Mouse (Mus musculus) layer of hippocampus, postnatal 36 days (tissue): ENCODE measurements around the gene Hmga2. TPM values are rescaled to one million over a fixed set of nuclear protein-coding genes. Genes with fewer than 3 reads are reported as not detected.
"Not testable (repeated sequence)": the region's sequence is repeated elsewhere in the genome, so short reads cannot be mapped to it uniquely, and the experiment has no call there.

Experiments
- DNase-seq, 2 experiments: peaks; one replicate each; pipeline ENCODE4 v3.0.0; 2022
- total RNA-seq, 2 experiments: library from RNA; stranded (reverse); gene quantifications; 2 replicates each; pipeline ENCODE4 v1.2.3; 2021

Gene Hmga2
- total RNA-seq, 2 experiments from 2014 or later = 0.12 to 0.35 TPM

DNA sequence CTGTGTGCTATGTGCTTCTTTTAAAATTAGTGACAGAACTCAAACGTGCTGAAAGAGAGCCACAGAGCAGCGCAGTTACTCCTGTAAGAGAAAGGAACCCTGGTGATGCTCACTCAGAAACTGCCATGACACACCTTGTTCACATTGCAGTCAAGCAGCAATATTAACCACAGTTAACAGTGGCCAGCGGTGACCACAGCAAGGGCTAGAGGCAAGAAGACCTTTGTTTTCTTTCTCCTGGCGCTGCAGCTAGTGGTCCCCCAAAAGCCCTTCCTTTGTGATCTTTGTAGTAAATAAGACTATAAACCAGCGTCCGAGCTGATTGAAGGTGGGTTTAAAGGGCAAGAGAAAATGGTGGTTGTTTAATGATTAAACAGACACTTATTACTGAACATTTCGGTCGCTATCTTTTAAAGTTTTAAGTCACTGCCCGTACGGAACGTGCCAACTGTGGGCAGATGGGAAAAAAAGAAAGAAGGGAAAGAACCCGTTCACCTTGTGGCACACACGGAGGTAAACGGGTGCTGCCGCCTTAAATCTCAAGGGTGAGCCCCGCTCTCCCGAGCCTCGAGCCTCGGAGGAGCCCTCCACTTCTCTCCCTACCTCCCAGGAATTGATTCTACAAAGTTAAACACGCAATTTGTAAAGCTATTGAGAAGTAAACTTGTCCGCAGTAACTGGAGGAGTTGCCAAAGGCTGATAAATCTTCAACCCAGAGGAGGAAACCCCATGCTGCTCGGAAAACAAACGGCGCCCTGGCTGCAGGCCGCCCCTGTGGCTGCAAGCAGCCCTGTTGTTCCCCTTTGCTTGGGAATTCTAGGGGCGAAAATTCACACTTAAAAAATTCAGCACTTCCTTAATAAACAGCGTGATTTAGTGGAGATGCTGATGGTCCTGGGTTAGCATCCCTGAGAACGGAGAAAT is 85.1 kb downstream of the Hmga2 start:
- no peak for DNase-seq

DNA sequence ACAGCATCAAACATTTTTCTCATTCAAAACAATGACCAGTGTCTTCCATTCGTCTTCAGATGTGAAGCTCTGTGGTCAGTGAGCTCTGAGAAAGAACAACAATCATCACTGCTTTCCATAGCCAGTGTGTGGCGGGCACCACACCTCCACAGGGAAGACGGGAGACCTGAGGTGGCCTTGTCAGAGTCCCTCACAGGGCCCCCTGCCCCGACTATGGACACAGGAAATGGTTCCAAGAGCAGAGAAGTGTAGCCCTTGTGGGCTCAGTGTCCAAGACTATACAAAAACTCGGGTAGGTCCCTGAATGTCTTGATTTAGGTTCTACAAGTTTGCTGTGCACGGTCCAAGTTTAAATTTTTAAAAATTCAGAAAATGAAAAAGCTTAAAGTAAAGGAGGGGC is 86.6 kb downstream of the Hmga2 start:
- DNase-seq = no peak

DNA sequence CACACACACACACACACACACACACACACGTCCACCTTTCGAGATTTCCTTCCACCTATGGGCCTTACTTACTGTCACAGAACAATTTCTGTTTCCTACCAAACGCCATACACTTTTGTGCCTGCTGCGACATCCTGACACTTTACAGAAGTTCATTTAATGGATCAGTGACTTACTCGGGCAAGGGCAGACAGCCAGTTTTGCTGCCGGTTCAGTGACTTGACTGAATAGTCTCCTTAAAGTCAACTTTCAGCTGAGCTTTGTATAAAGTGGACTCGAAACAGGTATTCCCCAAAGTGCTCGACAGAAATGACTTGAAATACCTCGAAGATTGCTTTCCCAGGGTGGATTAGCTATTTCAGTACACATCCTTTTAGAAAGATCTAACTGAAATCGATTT is 87.3 kb downstream of the Hmga2 start:
- no peak for DNase-seq

DNA sequence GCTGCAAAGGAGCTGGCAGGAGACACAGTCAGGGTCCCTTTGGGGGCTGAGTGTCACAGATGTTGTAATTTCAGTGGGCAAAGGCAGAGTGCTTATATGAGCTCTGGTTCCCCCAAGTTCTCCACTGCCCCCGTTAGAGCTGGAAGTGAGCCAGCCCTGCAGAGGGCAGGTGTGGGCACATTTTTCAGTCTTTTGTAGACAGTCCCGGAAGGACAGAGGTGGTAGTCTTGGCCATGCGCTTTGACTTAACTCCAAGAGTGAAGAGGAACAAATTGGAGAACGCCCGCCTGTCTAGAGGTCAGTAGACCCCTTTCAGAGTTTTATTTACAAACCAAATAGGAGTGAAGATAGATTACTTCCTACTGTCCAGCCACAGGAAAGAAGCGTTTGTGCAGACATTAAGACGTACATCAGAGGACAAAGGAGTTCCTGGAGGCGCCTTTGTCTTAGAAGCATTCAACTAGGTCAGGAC is 87.8 kb downstream of the Hmga2 start:
- no peak for DNase-seq

DNA sequence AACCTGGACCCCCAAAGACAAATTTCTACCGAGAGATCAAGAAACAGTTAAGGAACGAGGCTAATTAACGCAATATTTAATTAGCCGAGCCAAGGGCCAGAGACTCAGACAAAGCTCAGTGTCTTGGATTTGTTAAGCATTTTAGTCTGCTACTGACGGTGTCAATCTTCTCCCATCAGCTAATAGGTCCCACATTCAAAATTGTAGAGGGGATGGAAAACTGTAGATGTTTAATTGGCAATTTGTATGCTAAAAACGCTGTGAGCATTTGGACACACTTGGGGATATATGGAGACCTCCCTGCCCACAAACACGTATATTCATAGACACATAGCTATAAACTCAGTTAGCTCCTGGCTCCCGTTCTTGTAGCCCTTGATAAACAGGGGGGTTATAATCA is 89.2 kb downstream of the Hmga2 start:
- no peak for DNase-seq

DNA sequence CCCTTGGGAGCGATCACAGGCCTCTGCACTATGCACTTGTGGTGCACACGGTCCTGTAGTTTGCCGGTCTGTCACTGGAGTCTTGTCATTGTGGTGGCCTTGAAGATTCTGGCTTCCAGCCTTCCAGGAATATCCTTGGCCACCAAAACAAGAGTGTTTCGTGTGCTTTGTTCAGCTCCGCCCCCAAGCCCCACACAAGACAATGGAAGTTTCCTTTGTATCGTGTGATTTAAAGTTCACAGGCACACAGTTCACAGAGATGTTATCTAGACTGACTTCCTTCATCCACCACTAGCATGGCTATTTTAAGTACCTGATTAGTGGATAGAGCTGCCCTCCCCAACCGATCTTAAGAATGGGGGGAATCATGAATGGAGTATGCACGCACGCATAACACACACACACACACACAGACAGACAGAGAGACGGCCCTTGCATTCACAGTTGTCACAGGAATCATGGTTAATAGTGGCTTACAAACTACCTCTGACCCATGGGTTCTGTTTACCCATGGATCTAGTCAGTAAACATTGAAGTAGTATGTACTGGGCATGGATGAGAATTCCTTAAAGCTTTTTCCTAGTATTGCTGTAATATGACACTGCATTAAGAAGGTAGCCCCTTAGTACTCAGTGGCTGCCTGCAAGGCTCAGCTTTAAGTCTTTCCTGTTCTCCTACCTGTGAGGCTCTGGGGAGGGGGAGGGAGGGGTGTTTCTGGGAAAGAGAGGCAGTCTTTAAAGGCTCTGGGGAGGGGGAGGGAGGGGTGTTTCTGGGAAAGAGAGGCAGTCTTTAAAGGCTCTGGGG is 91.3 kb downstream of the Hmga2 start:
- DNase-seq = no peak

DNA sequence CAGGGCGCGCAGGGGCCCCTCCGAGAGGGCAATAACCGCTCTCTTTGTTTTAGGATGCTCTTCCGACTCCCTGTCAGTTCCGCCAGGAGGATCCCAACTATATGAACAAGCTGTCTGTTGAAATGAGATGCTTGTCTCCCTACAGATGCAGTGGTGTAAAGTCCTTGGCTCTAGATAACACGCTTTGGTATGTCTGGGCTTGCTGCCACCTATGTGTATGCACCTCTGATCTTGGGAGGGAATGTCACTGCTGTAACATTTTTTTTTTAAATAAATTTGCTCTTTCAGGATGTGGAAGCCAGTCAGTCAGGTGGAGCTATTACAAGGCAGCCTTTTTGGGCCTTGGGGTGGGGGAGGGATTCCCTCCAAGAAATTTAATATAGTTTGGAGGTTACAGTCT is 92.2 kb downstream of the Hmga2 start:
- no peak for DNase-seq

DNA sequence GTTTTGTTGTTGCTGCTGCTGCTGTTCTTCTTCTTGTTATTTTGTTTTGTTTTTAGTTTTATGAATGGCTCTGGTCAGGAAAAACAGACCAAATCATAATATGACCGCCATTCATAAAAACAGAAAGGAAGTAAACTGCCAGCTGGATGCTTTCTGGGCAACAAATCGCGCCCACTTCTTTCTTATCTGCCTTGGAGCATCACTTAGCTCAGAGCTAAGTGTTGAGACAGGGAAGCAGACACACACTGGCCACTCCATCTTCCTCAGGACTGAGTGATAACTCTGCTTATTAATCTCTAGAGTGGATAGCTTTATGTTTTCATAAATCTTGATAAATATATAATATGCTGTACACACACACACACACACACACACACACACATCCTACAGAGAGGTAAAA is 98.5 kb downstream of the Hmga2 start:
- no peak for DNase-seq

DNA sequence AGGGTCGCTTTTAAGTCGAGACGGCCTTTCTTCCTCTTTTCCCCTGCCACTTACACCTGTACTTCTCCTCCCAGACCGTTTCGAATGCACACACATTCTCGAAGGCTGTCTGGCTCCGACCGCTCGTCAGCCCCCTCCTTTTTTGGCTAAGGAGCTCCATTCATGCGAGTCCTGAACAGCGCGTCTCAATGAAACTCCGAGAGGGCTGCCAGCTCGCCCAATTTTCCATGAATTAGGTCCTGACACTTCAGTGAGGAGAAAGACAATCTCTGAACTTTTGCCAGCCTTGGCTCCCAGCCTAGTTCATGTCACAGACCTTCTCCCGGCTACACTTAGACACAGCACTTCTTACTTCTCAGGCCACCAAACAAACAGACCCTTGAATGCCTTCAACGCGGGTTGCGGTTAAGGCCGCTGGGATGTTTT is 98.9 kb downstream of the Hmga2 start:
- peak; percentile 77 to 82 for DNase-seq

DNA sequence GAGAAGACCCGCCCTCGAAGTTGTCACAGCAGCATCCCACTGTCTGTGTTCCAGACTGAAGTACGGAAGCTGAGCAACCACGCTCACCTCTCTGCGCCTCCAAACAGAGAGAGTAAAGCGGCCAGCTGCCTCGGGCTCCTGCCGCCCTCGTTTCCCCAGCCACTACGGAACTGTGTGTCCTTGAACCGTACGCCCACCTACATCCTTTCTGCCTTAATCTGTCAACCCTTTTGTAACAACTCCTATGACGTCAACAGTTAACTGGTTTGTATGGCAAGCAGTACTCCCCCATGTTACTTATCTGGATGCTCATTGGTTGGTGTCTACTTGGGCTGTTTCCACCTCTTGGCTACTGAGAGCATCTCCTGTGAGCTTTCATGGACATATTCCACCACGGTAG is 100.8 kb downstream of the Hmga2 start:
- no peak for DNase-seq

DNA sequence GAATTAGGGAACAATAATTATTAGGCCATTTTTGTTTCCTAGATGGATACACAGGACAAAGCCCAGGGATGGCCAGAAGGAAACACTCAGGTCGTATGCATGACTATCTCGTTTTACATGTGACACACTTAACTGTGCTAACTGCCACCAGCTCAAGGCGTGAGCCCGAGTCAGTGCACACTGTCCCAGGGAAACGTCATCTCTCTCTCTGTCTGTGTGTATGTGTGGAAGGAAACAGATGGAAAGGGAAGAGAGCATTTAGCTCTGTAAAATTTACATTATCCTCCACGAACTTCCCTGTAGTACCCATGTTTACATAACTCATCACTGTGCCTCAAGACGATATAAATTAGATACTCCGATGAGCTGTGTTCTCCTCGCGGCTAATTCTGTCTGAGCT is 105.1 kb downstream of the Hmga2 start:
- no peak for DNase-seq

DNA sequence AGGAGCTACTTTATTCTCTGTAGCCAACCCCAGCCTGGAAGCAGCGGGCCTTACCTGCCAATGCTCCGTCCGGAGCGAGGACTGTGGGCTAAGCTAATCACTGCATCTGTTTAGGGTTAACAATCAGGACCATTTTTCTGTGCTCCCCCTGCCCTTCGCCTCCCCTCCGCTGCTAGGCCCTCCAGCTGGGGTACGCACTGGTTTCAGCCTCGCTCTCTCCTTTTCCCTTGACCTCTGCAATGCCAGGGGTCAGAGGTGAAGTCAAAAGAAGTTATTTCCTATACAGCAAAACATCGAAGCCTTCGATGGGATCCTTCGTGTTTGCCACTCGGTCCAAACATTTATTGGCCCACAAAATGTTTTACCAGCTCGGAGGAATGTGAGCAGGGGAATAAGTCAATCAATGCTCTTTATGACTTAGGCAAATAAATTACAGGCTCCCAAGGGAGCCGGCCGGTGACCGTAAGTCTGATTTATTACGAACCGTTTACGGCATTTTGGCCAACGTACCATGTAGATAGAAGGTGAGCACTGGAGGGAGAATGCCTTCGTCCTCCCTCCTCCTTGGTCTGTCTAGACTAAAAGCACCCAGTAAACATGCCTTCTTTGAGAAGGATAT is 107.0 kb downstream of the Hmga2 start:
- DNase-seq = no peak

DNA sequence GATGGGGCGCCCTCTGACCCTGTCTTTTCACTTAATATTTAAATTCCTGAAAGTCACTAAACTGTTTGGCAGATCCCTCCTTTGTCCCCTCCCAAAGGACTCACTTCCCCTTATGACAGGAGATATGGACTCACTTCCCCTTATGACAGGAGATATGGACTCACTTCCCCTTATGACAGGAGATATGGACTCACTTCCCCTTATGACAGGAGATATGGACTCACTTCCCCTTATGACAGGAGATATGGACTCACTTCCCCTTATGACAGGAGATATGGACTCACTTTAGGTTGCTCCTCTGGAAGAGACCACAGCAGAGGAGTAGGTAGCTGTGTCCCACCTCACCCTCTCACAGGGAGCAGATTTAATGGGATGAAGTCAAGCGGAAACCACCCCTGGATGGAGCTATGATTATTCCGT is 110.1 kb downstream of the Hmga2 start:
- DNase-seq = not testable (repeated sequence)

DNA sequence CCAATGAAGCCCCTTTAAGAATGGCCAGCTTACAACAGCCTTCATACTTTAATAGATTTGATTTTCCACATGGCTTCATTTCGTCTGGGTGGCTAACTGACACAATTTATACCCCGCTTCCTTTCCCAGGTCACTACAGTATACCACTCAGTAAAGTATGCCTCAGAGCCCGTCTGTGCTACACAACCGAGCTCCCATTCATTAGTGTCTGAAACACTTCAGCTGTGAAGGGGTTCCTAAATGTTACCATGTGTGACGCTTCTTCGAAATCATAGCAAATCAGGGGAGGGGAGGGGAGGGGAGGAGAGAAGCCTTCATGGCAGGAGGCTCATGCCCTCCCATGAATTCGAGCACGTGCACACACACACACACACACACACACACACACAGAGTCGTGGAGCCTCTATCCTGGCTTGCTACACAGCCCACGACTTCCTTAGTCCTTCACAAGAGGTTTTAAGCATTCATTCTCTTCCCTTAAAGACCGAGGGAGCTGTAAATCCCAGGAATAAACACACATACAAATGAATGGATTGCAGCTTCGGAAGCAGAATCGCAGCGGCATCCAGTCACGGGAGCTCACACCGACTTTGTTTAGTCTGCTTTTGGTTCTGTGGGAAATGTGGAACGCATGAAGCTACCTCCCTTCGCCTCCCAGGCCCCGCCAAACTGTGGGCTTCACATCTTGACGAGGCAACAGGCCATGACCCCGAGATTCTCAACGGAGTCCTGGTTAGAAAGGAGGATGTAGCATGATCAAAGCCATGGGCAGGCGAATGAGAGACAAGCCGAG is 110.7 kb downstream of the Hmga2 start:
- DNase-seq = no peak

DNA sequence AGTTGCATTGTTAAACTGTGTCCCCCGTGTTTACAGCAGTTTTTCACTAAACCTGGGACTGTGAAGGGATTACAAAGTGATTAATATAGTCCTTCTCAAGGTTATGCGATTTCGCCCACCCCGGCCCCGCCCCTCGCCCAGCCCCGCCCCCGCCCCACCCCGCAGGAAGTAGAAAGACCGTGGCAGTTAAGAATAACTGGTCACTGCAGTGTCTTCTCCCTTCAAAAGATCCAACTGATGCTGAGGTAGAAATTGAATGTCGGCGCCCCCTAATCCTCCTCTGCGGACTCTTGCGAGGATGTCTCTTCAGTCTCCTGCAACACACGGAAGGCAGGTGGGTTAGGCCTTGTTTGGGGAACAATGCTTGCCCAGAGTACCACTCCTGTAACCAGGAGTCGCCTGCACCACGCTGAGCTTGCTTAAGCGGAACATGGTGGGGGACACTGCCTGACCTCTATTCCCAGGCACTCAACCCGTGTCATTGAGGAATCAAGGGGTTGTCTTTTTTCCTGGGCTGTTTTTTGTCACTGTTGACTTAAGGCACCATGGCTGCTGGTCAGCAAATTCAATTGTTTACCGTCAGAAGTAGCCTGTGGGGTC is 112.2 kb downstream of the Hmga2 start:
- no peak for DNase-seq

DNA sequence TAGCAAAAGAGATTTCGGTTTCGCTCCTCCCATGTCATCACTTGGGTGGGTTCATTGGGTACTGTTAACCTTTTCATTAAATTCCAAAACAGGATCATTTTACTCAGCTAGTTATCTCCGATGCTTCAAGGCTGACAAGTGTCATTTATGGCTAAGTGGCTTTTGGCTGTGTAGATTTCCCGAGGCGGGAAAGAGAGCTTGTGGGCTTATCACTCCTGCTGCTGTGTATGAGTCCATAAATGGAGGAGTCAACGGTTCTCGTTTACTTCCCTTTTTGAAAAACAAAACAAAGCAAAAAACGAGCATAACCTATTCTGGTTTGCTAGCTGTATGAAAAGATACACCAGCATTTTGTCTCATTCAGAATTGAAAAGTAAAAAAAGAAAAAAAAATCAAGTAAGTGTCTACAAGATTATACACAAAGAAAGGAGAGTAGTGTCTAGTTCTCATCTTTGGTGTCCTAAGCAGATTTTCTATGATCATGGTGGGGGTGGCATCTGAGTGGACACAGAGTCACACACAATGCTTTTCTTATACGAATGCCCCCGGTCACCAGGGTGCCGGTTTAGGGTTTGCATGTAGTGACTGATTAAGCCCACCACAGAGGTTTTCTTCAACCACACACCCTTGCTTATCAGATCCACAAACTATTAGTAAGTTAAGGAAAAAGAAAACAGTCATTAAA is 112.8 kb downstream of the Hmga2 start:
- not testable (repeated sequence) for DNase-seq

DNA sequence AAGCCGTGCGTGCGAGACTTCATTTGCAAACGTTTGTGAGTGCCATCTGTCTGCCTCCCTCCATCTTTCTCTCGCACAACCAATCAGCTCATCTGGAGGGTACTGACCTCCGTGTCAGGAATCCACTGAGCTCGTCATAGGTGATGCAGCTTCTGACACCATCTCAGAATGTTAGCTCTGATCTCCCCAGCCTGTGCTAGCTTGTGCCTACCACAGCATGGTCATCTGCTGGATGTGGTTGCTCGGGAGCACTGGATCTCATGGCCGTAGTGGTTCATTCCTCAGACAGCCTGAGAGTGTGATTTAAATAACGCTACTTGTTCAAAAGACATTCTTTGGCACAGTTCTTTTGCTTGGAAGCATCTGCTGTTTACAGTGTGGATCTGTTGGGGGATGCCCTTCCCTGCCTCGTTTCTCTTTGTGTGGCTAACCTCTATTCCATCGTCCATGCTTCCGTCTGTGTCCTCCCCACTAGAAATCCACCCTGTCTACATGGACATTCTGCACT is 121.7 kb downstream of the Hmga2 start:
- DNase-seq = peak in 1 of 2 experiments; percentile 3

DNA sequence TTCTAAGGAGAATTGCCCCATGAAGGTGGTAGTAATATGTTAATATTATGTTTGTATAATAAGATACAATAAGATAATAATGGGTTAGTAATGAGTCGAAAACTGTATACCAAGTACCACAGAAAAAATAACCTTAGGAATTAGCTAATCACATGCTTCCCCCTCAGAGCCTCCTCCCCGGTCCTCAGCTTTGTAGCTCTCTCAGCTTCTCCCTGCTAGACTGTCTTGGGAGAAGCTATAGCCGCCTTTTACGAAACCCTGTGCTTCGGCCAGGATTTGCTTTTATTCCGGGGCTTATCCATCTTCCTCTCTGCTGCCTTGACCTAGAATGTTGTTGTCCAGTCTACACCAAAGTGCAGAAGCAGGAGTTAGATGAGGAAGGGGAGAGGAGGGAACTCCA is 130.9 kb downstream of the Hmga2 start:
- no peak for DNase-seq

DNA sequence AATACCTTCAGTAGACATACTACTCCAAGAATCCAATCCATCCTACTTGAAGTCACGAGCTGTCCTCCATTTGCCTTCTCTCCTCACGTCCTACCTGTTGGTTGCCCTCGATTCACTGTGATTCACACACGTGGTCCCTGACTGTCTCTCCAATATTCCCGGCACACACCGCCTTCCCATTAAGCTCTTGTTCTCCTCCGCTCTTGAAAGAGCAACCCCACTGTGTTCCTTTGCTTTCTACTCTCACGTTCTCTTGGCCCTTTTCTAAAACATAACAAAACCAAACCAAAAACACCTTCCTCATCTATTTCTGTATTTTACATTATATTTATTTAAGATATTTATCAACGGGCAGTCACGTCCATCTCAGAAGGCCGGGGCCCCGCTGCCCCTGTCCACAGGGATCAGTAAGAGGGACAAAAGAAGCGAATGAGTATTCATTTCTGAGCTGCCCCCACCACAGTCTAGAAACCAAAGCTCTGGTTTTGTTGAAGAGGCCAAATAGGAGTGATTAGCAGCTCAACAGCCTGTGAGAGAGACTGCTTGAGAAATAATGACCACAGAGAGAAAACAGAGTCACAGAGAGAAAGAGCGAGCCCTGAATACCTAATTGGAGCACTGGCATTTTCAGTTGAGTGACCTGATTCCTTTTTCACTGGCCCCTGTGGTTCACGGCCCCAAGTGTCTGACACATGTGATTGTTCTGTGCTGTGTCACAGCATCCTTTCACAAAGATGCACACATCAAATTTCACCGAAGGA is 131.5 kb downstream of the Hmga2 start:
- DNase-seq = no peak

DNA sequence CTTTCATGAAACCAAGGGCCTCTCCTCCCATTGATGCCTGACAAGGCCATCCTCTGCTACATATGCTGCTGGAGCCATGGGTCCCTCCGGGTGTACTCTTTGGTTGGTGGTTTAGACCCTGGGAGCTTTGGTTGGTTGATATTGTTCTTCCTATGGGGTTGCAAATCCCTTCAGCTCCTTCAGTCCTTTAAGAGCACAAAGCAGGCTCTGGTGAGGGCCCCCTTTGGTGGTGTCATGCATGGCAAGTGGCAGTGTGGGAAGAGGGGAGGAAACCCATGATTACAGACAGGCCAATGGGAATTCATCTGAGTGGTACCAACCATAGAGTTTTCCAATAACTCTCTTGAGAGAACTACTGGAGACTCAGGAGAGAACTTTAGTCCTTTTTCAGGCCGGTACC is 136.4 kb downstream of the Hmga2 start:
- DNase-seq = not testable (repeated sequence)
